23 mouse cellular contexts compared by ENCODE assay signal in genomic region chr9:67129891-67130290, GRCm38 (mm10).
A peak's percentile ranks its signal among the peaks of the same experiment; 100 is the strongest.
DNase-seq lines count a peak whose midpoint lies in the region; TF ChIP-seq lines count a peak whose summit lies in the region.
"Had no signal": no experiment of that assay in that cellular context is flagged by ENCODE, and none has a peak within 500 bp of the region (broad histone marks: within the 10 kb centered on the region; RNA-seq: fewer than 3 reads in every experiment).

No protein-coding gene starts in this region.

- TF ChIP-seq POLR2A in lung, adult 2 months (IDR thresholded peaks at IDR 0.05; ENCODE audit: borderline replicate concordance, extremely low read depth, low read depth, low read length), result no peak

- peak; percentile 1 for DNase-seq in heart, adult 11 months
- DNase-seq in heart, postnatal 10 days, result no peak
- peak; percentile 74 for DNase-seq in gastrocnemius, adult 2 months
- peak; percentile 40 for DNase-seq in gastrocnemius, postnatal 14 days
- peak; percentile 69 for DNase-seq in skeletal muscle tissue, adult 2 months (ENCODE audit: low read depth, low spot score)
- DNase-seq in thymus, postnatal 4 days, result no peak
- DNase-seq in kidney, postnatal 14 days, result no peak
- no peak for DNase-seq in lung, adult 2 months
- DNase-seq: adrenal gland, adult 2 months; adrenal gland, postnatal 10 days; adrenal gland, postnatal 25 days; cerebellum, adult 11 months; cerebellum, adult 18-20 months; cerebellum, adult 8-10 months; cerebellum, adult 9-11 months; cerebellum, postnatal 14 days; cerebellum, postnatal 36 days; embryo, embryonic 11 days had no signal

- no peak overlapping the region for H3K4me3 ChIP-seq in gastrocnemius, adult 2 months
- no peak overlapping the region for H3K4me3 ChIP-seq in lung, adult 2 months (replicated peaks; ENCODE audit: extremely low read depth, low read depth, low read length)
- H3K4me3 ChIP-seq: embryonic facial prominence, embryonic 13.5 days; embryonic facial prominence, embryonic 15.5 days; erythroblast, embryonic 14.5 days; forebrain, embryonic 10.5 days; forebrain, embryonic 12.5 days had no signal

- intact Hi-C loops in heart, postnatal 10 days (cut with DNase I), result no loop called here
- intact Hi-C loops in gastrocnemius, adult 2 months (cut with DNase I), result no loop called here
- intact Hi-C loops in gastrocnemius, postnatal 14 days (cut with DNase I; ENCODE audit: low total_unique reads), result no loop called here

- WGBS in lung, adult 2 months, result 86% methylated on average over 3 of the region's 3 CpGs

- no peak for TF ChIP-seq CTCF in gastrocnemius, adult 2 months (IDR thresholded peaks at IDR 0.05)
- no peak for TF ChIP-seq CTCF in lung, adult 2 months (IDR thresholded peaks at IDR 0.05; ENCODE audit: insufficient read depth, low read length)

- H3K4me1 ChIP-seq in lung, adult 2 months (ENCODE audit: control insufficient read depth, insufficient read depth, low read length), result no peaks in the 10 kb centered on the region
- H3K4me1 ChIP-seq: forebrain, embryonic 10.5 days; forebrain, embryonic 12.5 days had no signal

- H3K27ac ChIP-seq in gastrocnemius, adult 2 months, result peak overlapping the region; percentile 49
- H3K27ac ChIP-seq: embryonic facial prominence, embryonic 13.5 days; embryonic facial prominence, embryonic 15.5 days; forebrain, embryonic 10.5 days; forebrain, embryonic 12.5 days had no signal

Comparison
In these comparisons a context has a peak if more than half of its experiments do, and no peak if none do; other contexts are left out.
1. DNase-seq: peak in heart, adult 11 months (single experiment), gastrocnemius, adult 2 months (single experiment), gastrocnemius, postnatal 14 days (single experiment) and skeletal muscle tissue, adult 2 months (single experiment); none in heart, postnatal 10 days (0 of 2), thymus, postnatal 4 days (single experiment), kidney, postnatal 14 days (single experiment) and lung, adult 2 months (single experiment).